Mouse (Mus musculus): Measurements from ENCODE around the gene Gosr2. TPM values are rescaled to one million over a fixed set of nuclear protein-coding genes. Genes with fewer than 3 reads are reported as not detected.

Gene Gosr2
- total RNA-seq, 1 experiment = 70.2 TPM

GRCm38 (mm10) chr11:103646301-103646700, 51.4 kb downstream of the Gosr2 start:
- Histone ChIP-seq H3K9me3 (ENCODE audit: control insufficient read depth, insufficient read depth, low read depth, low read length) (no peaks in the 10 kb centered on the region), H3K36me3 (ENCODE audit: control insufficient read depth, insufficient read depth, low read length, poor library complexity, severe bottlenecking) (no peaks in the 10 kb centered on the region), H3K9ac (ENCODE audit: insufficient read depth, low read depth, low read length, poor library complexity, severe bottlenecking) (no peak overlapping the region), H3K27ac (ENCODE audit: insufficient read depth, low read depth, low read length, poor library complexity, severe bottlenecking) (no peak overlapping the region), H3K4me3 (ENCODE audit: insufficient read depth in 1 of 2, low read depth in 1 of 2, low read length in 2 of 2, poor library complexity in 1 of 2, severe bottlenecking in 1 of 2) (no peak overlapping the region), H3K4me1 (ENCODE audit: control insufficient read depth in 2 of 2, insufficient read depth in 2 of 2, low read length in 2 of 2, poor library complexity in 1 of 2) (peaks cover 3 to 6% of the 10 kb centered on the region in 2 experiments; a peak in 2 of 4 replicates)
- TF ChIP-seq CHD2 (IDR thresholded peaks at IDR 0.05; ENCODE audit: low read depth, low read length) (no peak), ZC3H11A (IDR thresholded peaks at IDR 0.05; ENCODE audit: borderline replicate concordance, low read depth, low read length) (no peak), ZNF384 (IDR thresholded peaks at IDR 0.05; ENCODE audit: low read depth, low read length) (no peak), MAFK (IDR thresholded peaks at IDR 0.05; ENCODE audit: insufficient read depth, low read depth, low read length) (no peak), HCFC1 (IDR thresholded peaks at IDR 0.05; ENCODE audit: borderline replicate concordance, insufficient read depth, low read length) (no peak)
- in situ Hi-C loops (cut with MboI; ENCODE audit: low sequenced_read_pairs in 2 of 2, unreplicated experiment in 2 of 2) = no loop called here
- DNase-seq (ENCODE audit: low read depth, low spot score) = no peak

- no peaks in the 10 kb centered on the region for H3K36me3 ChIP-seq (ENCODE audit: control insufficient read depth, insufficient read depth, low read length, poor library complexity, severe bottlenecking)
- in situ Hi-C loops (cut with MboI; ENCODE audit: low sequenced_read_pairs in 2 of 2, unreplicated experiment in 2 of 2) = no loop called here
- no peak overlapping the region for H3K9ac ChIP-seq (ENCODE audit: insufficient read depth, low read depth, low read length, poor library complexity, severe bottlenecking)
- no peak overlapping the region for H3K4me3 ChIP-seq (ENCODE audit: insufficient read depth in 1 of 2, low read depth in 1 of 2, low read length in 2 of 2, poor library complexity in 1 of 2, severe bottlenecking in 1 of 2)
- TF ChIP-seq MAFK (IDR thresholded peaks at IDR 0.05; ENCODE audit: insufficient read depth, low read depth, low read length) (no peak), ZC3H11A (IDR thresholded peaks at IDR 0.05; ENCODE audit: borderline replicate concordance, low read depth, low read length) (no peak), CHD2 (IDR thresholded peaks at IDR 0.05; ENCODE audit: low read depth, low read length) (no peak)
- H3K4me1 ChIP-seq (ENCODE audit: control insufficient read depth in 2 of 2, insufficient read depth in 2 of 2, low read length in 2 of 2, poor library complexity in 1 of 2) = peaks cover 3 to 6% of the 10 kb centered on the region in 2 experiments; a peak in 2 of 4 replicates
- H3K27ac ChIP-seq (ENCODE audit: insufficient read depth, low read depth, low read length, poor library complexity, severe bottlenecking) = no peak overlapping the region
- H3K9me3 ChIP-seq (ENCODE audit: control insufficient read depth, insufficient read depth, low read depth, low read length) = no peaks in the 10 kb centered on the region
- no peak for DNase-seq (ENCODE audit: low read depth, low spot score)
These were observed 52.0 kb downstream of the Gosr2 start for GRCm38 (mm10) chr11:103645731-103646130.

- H3K36me3 ChIP-seq (ENCODE audit: control insufficient read depth, insufficient read depth, low read length, poor library complexity, severe bottlenecking) = no peaks in the 10 kb centered on the region
- H3K9me3 ChIP-seq (ENCODE audit: control insufficient read depth, insufficient read depth, low read depth, low read length) = no peaks in the 10 kb centered on the region
- H3K4me1 ChIP-seq (ENCODE audit: control insufficient read depth in 2 of 2, insufficient read depth in 2 of 2, low read length in 2 of 2, poor library complexity in 1 of 2) = peaks cover under 1 to 4% of the 10 kb centered on the region in 2 experiments; a peak in 2 of 4 replicates
- in situ Hi-C loops (cut with MboI; ENCODE audit: low sequenced_read_pairs in 2 of 2, unreplicated experiment in 2 of 2) = no loop called here
- H3K27ac ChIP-seq (ENCODE audit: insufficient read depth, low read depth, low read length, poor library complexity, severe bottlenecking) = no peak overlapping the region
- TF ChIP-seq ZC3H11A (IDR thresholded peaks at IDR 0.05; ENCODE audit: borderline replicate concordance, low read depth, low read length) (no peak), HCFC1 (IDR thresholded peaks at IDR 0.05; ENCODE audit: borderline replicate concordance, insufficient read depth, low read length) (no peak), MAFK (IDR thresholded peaks at IDR 0.05; ENCODE audit: insufficient read depth, low read depth, low read length) (no peak), ZNF384 (IDR thresholded peaks at IDR 0.05; ENCODE audit: low read depth, low read length) (no peak), CHD2 (IDR thresholded peaks at IDR 0.05; ENCODE audit: low read depth, low read length) (no peak)
- H3K4me3 ChIP-seq (ENCODE audit: insufficient read depth in 1 of 2, low read depth in 1 of 2, low read length in 2 of 2, poor library complexity in 1 of 2, severe bottlenecking in 1 of 2) = no peak overlapping the region
- no peak for DNase-seq (ENCODE audit: low read depth, low spot score)
- H3K9ac ChIP-seq (ENCODE audit: insufficient read depth, low read depth, low read length, poor library complexity, severe bottlenecking) = no peak overlapping the region
These were observed 54.5 kb downstream of the Gosr2 start for GRCm38 (mm10) chr11:103643211-103643610.

- Histone ChIP-seq H3K4me1 (ENCODE audit: control insufficient read depth in 2 of 2, insufficient read depth in 2 of 2, low read length in 2 of 2, poor library complexity in 1 of 2) (no peaks in the 10 kb centered on the region), H3K27ac (ENCODE audit: insufficient read depth, low read depth, low read length, poor library complexity, severe bottlenecking) (no peak overlapping the region), H3K4me3 (ENCODE audit: insufficient read depth in 1 of 2, low read depth in 1 of 2, low read length in 2 of 2, poor library complexity in 1 of 2, severe bottlenecking in 1 of 2) (no peak overlapping the region), H3K9me3 (ENCODE audit: control insufficient read depth, insufficient read depth, low read depth, low read length) (no peaks in the 10 kb centered on the region), H3K9ac (ENCODE audit: insufficient read depth, low read depth, low read length, poor library complexity, severe bottlenecking) (no peak overlapping the region), H3K36me3 (ENCODE audit: control insufficient read depth, insufficient read depth, low read length, poor library complexity, severe bottlenecking) (no peaks in the 10 kb centered on the region)
- DNase-seq (ENCODE audit: low read depth, low spot score) = peak; percentile 59
- TF ChIP-seq HCFC1 (IDR thresholded peaks at IDR 0.05; ENCODE audit: borderline replicate concordance, insufficient read depth, low read length) (no peak), CHD2 (IDR thresholded peaks at IDR 0.05; ENCODE audit: low read depth, low read length) (no peak), ZNF384 (IDR thresholded peaks at IDR 0.05; ENCODE audit: low read depth, low read length) (peak; percentile 97), ZC3H11A (IDR thresholded peaks at IDR 0.05; ENCODE audit: borderline replicate concordance, low read depth, low read length) (peak; percentile 78; the same call in 1 of the 2 replicates), MAFK (IDR thresholded peaks at IDR 0.05; ENCODE audit: insufficient read depth, low read depth, low read length) (no peak)
- in situ Hi-C loops (cut with MboI; ENCODE audit: low sequenced_read_pairs in 2 of 2, unreplicated experiment in 2 of 2) = no loop called here
These were observed 58.2 kb downstream of the Gosr2 start for GRCm38 (mm10) chr11:103639407-103639946.

GRCm38 (mm10) chr11:103638790-103639189, 58.9 kb downstream of the Gosr2 start, which contains the start of gene Lyzl6:
Gene Lyzl6 (minus strand): TSS chr11:103638890.
- in situ Hi-C loops (cut with MboI; ENCODE audit: low sequenced_read_pairs in 2 of 2, unreplicated experiment in 2 of 2) = no loop called here
- H3K36me3 ChIP-seq (ENCODE audit: control insufficient read depth, insufficient read depth, low read length, poor library complexity, severe bottlenecking) = no peaks in the 10 kb centered on the region
- no peak within 1 kb of the TSS for H3K9ac ChIP-seq (ENCODE audit: insufficient read depth, low read depth, low read length, poor library complexity, severe bottlenecking)
- H3K4me1 ChIP-seq (ENCODE audit: control insufficient read depth in 2 of 2, insufficient read depth in 2 of 2, low read length in 2 of 2, poor library complexity in 1 of 2) = no peaks in the 10 kb centered on the region
- no peak within 1 kb of the TSS for H3K4me3 ChIP-seq (ENCODE audit: insufficient read depth in 1 of 2, low read depth in 1 of 2, low read length in 2 of 2, poor library complexity in 1 of 2, severe bottlenecking in 1 of 2)
- H3K27ac ChIP-seq (ENCODE audit: insufficient read depth, low read depth, low read length, poor library complexity, severe bottlenecking) = no peak within 1 kb of the TSS
- no peak for DNase-seq (ENCODE audit: low read depth, low spot score)
- no peaks in the 10 kb centered on the region for H3K9me3 ChIP-seq (ENCODE audit: control insufficient read depth, insufficient read depth, low read depth, low read length)
- no peak for TF ChIP-seq ZC3H11A (IDR thresholded peaks at IDR 0.05; ENCODE audit: borderline replicate concordance, low read depth, low read length)
- TF ChIP-seq HCFC1 (IDR thresholded peaks at IDR 0.05; ENCODE audit: borderline replicate concordance, insufficient read depth, low read length) = no peak
- TF ChIP-seq MAFK (IDR thresholded peaks at IDR 0.05; ENCODE audit: insufficient read depth, low read depth, low read length) = no peak
- TF ChIP-seq CHD2 (IDR thresholded peaks at IDR 0.05; ENCODE audit: low read depth, low read length) = no peak
- TF ChIP-seq ZNF384 (IDR thresholded peaks at IDR 0.05; ENCODE audit: low read depth, low read length) = no peak
